Mouse (Mus musculus): ENCODE measurements around the gene Samsn1. TPM values are rescaled to one million over a fixed set of nuclear protein-coding genes. Genes with fewer than 3 reads are reported as not detected.

The Samsn1 gene
- total RNA-seq, 2 experiments from 2014 or later: 1.2 TPM

- DNase-seq (ENCODE audit: low spot score in 2 of 2): peak in 1 of 2 experiments; percentile 2
Measured at GRCm38 (mm10) chr16:75961036-75961435, 61.0 kb downstream of the Samsn1 start.

GRCm38 (mm10) chr16:75933357-75933756 lies 88.7 kb downstream of the Samsn1 start:
- no peak for DNase-seq (ENCODE audit: low spot score in 2 of 2)

- DNase-seq (ENCODE audit: low spot score in 2 of 2): no peak
Measured at GRCm38 (mm10) chr16:75930222-75930553, 91.9 kb downstream of the Samsn1 start.

GRCm38 (mm10) chr16:75929536-75930221 lies 92.4 kb downstream of the Samsn1 start:
- no peak for DNase-seq (ENCODE audit: low spot score in 2 of 2)

GRCm38 (mm10) chr16:75926511-75926910 lies 95.6 kb downstream of the Samsn1 start:
- no peak for DNase-seq (ENCODE audit: low spot score in 2 of 2)

- no peak for DNase-seq (ENCODE audit: low spot score in 2 of 2)
Measured at GRCm38 (mm10) chr16:75920870-75921269, 101.2 kb downstream of the Samsn1 start.

- no peak for DNase-seq (ENCODE audit: low spot score in 2 of 2)
Measured at GRCm38 (mm10) chr16:75919298-75919697, 102.8 kb downstream of the Samsn1 start.

GRCm38 (mm10) chr16:75917712-75918111 lies 104.4 kb downstream of the Samsn1 start:
- no peak for DNase-seq (ENCODE audit: low spot score in 2 of 2)

GRCm38 (mm10) chr16:75912051-75912450 lies 110.0 kb downstream of the Samsn1 start:
- no peak for DNase-seq (ENCODE audit: low spot score in 2 of 2)

GRCm38 (mm10) chr16:75908635-75909494 lies 113.2 kb downstream of the Samsn1 start:
- DNase-seq (ENCODE audit: low spot score in 2 of 2): no peak

GRCm38 (mm10) chr16:75906790-75907189 lies 115.3 kb downstream of the Samsn1 start:
- no peak for DNase-seq (ENCODE audit: low spot score in 2 of 2)

GRCm38 (mm10) chr16:75906260-75906659 lies 115.8 kb downstream of the Samsn1 start:
- DNase-seq (ENCODE audit: low spot score in 2 of 2): no peak

- DNase-seq (ENCODE audit: low spot score in 2 of 2): no peak
Measured at GRCm38 (mm10) chr16:75905324-75905723, 116.8 kb downstream of the Samsn1 start.

GRCm38 (mm10) chr16:75904072-75904471 lies 118.0 kb downstream of the Samsn1 start:
- DNase-seq (ENCODE audit: low spot score in 2 of 2): no peak

GRCm38 (mm10) chr16:75903028-75903427 lies 119.1 kb downstream of the Samsn1 start:
- no peak for DNase-seq (ENCODE audit: low spot score in 2 of 2)

- no peak for DNase-seq (ENCODE audit: low spot score in 2 of 2)
Measured at GRCm38 (mm10) chr16:75899885-75900620, 122.0 kb downstream of the Samsn1 start.

GRCm38 (mm10) chr16:75897828-75898367 lies 124.2 kb downstream of the Samsn1 start:
- no peak for DNase-seq (ENCODE audit: low spot score in 2 of 2)

GRCm38 (mm10) chr16:75894263-75894901 lies 127.7 kb downstream of the Samsn1 start:
- no peak for DNase-seq (ENCODE audit: low spot score in 2 of 2)

GRCm38 (mm10) chr16:75893470-75893869 lies 128.6 kb downstream of the Samsn1 start:
- no peak for DNase-seq (ENCODE audit: low spot score in 2 of 2)

- no peak for DNase-seq (ENCODE audit: low spot score in 2 of 2)
Measured at GRCm38 (mm10) chr16:75889081-75889646, 132.9 kb downstream of the Samsn1 start.

- no peak for DNase-seq (ENCODE audit: low spot score in 2 of 2)
Measured at GRCm38 (mm10) chr16:75887203-75887602, 134.9 kb downstream of the Samsn1 start.

Data from adrenal gland, adult 18-20 months (tissue).